Mouse (Mus musculus): ENCODE measurements around the gene Tenm3.

The Tenm3 gene

DNA sequence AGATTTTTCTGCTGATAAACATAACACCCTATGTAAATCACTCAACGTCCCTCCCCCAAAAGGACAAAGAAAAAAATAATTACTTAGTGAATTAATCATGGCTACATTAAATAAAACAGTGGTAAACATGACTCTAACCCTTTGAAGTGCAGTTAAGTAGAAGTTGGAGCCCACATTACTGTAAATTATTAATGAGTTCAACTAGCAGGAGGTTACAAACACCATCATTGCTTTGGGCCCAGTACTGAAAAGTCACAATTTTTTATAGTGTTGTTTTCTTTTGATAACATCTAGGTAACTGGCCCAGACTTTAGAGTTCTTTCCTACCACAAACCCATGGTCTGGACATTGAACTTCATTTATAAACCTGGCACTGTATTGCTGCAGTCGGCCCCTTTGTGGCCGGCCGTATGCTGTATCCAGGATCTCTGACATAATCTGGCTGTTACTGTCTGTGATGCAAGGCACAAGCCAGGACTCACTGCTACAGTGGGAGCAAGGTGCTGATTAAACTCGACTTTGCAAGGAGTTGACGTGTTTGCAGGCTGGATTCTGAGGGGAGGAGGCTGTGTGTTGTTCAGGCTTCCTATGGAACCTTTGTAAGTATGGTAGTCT lies 602.7 kb downstream of the Tenm3 start:
- no peak for DNase-seq

DNA sequence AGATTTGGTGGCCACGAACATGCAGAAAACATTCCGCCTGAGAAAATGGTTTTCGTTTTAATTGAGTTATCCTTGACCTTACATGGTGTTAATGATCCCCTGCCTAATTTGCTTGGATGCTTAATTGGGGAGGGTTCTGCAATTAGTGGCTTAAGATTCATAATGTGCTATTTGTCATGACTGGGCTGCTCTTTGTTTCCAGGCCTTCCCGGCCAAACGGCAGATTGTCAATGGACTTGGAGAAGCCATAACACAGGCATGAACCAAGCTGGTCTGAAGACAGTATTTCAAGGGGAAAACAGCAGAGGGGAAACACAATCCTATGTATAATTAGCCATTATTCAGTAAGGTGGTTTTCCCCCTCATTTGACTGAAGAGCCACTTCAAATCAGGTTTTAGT lies 606.8 kb downstream of the Tenm3 start:
- DNase-seq: no peak

DNA sequence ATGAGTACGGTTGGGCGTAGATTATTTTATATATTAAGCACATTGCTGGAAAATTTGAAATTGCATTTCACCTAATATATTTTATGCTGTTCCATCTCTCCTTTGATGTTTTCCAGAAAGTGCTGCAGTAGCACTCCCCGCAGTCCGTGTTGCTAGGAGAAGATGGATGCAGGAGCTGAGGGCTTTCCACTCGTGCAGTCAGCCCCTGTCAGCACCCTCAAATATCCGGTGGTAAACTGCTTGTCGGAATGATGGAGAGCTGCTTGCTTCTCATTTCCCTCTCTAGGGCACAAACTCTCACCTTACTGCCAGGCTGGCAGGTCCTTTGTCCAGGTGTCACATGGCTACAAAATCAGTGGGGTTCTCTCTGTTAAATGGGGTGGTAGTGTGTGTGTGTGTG lies 610.8 kb downstream of the Tenm3 start:
- DNase-seq: no peak

DNA sequence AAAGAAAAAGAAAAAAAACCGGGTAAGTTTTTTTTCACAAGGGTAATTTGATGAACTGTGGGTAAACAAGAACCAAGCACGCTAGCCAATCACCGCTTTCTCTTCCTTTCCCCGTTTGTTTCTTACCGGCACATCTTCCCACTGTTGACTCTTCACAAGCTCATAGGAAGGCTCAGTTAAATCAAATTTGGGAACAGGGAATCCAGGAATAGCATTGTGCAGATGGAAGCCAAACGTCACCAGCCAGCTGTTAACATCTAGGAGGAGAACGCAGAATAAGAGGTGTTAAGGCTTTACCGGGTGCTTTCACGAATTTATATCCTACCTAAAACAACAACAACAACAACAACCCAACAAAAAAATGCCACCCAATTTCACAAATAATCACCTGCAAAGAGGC lies 611.9 kb downstream of the Tenm3 start:
- no peak for DNase-seq

DNA sequence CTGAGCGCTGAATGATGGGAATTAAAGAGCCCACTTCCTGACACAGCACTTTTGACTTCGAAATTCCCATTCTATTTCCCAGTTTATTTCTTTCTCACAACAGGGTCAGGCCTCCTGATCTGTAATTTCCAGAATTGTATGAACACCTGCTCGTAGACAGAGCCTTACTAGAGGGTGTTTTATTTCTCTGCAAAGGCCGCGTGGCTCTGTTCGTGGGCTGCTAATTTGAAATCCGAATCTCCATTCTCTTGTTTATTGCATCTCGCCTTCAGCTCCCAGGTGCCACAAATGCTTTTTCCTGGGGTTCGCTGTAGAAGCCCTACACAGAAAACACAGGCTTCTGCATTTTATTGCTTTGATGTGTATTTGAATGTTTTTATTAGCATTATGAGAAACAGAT lies 612.4 kb downstream of the Tenm3 start:
- DNase-seq: no peak

DNA sequence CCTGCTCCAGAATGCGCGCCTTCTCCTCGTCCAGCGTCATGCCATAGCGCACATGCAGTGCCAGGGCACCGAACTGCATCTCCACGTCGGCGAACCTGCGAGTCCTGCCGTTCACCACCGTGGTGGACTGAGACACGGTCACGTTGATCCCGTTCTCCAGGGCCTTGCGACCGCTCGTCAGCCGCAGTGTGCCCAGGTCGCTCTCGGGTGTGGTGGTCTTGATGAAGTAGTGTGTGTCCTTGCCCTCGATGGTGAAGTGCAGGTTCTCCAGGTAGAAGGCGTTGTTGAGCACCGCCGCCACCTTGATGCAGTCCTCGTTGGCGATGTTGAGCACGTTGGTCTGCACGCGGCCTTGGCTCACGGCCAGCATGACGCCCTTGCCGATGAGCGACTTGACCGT lies 615.1 kb downstream of the Tenm3 start:
- no peak for DNase-seq

DNA sequence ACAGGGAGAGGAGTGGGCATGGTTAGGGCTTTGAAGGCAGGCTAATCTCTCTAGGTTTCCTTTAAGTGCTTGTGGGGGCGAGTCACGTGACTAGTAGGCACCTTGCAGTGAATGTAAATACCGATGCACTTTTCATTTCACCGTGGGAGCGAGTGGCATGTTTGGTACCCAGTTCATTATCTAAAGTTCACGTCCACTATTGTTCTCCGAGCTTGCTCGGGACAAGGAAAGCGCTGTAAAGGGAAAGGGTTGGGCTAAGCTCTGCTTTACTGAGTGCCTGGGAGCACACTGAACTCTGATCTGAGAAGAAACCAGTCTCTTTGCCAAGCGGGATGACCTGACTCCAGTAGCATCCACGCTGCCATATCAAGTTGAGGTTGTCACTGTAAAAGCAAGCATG lies 619.0 kb downstream of the Tenm3 start:
- DNase-seq: no peak

DNA sequence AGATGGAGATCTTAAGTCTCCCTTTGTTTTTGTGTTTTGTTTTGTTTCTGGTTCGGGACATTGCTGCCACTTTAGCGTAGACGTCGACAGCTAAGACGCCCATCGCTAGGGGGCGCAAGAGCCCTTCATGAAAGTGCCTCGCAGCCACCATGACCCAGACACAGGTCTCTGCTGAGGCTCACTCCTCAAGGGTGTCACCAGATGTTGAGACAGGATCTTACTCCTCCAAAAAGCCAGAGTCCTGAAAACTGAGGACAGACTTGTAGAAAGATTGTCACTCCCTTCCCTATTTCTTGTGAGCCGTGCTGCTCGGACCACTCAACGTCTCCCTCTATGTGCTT lies 621.4 kb downstream of the Tenm3 start:
- peak; percentile 86 for DNase-seq

DNA sequence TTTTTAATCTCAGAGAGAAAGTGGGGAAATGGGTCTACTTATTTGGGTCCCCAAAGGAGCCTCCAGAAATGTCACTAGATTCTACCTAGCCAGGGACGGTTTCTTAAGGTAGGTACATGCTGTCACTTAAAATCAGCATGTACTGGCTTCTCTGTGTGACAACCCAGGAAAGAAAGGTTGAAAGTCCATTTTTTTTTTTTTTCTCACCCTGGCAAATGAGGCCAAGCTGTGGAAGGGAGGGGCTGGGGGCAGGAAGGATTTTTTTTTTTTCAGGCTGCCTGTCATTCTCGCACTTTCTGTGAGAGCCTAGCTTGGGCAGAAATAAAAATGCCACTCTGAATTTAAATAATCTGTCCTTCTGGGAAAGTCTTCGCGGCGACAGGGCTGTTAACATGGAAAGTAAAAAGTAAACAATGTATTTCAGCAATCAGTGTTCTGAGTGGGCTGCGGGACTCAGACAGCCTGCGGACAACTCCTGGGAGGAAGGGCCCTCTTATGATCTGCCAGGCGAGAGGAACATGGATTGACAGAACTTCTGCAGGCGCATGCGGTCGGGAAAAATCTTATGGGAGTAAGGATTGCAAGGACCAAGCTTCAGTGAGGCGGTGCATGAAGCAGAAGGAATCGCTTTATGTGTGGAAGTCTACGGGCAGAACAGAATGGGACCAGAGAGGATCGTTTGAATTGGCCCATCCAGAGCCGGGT lies 621.9 kb downstream of the Tenm3 start:
- DNase-seq: no peak

DNA sequence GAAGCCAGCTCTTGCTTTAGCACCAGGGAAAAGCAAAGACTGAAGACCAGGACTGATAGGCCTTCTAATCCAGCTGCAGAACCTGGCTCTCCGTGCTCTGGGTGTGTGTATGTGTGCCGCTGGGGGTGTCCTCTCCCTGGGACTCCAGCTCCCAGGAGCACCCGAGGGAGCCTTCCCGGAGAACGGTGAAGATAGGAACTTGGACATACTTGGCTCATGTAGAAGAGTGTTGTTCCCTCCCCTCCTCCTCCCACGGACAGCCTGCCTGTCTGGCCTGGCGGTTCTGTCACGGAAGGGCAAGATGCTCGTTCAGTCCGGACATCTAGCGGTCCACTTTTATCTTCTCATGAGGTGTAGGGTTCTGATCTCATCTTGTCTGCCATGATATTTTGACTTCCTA lies 622.4 kb downstream of the Tenm3 start:
- DNase-seq: no peak

DNA sequence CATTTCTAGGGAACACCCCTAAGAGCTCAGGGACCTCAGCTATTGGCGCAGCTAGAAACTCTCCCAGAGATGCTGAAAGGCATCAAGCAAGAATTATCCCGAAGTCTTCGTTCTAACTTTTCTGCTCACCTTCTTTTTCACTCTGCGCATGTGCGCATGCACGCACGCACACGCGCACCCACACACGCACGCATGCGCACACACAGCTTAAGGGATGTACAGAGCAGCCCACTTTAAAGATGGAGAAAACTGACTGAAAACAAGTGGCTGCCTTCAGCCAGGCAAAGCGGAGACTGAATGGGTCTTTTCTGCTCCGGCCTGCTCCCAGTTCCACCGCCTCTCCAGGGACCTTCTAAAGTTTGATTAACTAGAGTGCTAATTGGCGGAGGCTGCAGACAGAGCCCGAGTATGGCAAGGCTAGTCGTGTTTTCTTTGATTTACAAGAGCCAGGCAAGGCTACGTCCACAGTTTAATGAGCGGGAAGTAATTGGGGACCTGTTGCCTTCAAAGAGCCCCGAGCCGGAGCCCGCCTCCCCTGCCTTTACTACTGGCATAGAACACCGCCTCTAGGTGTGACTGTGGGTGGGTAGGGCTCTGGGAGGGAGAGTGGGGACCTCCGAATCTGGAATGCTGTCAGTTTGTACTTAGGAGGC lies 623.1 kb downstream of the Tenm3 start:
- peak; percentile 43 for DNase-seq

DNA sequence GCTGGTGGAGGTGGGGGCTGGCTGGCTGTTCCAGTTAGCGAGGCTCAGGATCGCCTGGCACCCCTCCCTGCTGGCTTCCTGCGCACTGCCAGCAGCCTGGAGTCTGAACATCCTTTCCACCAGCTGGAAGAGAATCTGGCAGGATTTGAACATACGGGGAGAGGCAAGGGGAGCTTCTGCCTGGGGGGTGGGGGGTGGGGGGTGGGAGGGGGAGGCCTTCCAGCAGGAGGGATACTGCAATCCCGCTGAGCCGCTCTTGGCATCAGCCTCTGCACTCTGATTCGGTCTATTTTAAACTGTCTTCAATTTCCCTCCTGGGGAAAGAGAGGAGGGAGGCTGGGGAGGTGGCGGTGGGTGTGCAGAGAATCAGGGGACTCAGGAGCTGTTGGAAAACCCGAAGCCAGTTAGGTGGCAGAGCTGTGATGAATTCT lies 628.7 kb downstream of the Tenm3 start:
- DNase-seq: peak; percentile 72

DNA sequence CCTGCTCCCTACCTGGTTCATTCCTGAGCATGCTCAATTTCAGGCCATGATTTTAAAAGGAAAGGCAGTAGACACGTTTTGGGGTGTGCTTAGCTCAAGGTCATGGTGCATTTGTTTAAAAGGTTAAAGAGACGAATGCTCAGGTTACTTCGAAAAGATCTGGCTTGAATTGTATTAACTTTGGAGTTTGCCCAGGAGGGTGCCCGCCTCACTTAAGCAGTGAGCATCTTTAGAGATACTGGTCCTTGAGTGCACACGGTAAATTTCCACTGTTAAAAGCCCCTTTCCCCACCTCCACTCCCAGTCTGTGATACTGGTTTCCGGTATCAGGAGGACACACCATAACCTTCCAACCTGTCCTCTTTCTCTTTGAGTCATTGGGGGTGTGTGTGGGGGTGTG lies 629.4 kb downstream of the Tenm3 start:
- DNase-seq: no peak

DNA sequence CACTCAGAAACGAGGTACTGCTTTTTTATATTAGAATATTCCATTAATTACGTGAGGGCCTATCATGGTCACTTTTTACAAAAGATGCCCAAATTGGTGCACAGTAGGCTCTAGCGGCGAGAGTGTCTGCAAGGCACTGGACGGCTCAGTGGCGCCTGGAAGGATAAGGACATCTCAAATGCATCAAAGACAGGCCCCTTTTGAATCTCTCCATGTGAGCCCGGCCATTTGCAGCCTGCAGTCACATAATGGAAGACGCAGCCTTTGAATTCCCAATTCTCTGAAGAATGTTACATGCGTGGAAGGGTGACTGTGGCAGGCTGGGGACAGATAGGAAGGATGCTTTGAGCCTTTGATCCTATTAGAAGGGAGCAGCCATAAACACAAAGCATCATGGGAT lies 631.8 kb downstream of the Tenm3 start:
- DNase-seq: no peak

DNA sequence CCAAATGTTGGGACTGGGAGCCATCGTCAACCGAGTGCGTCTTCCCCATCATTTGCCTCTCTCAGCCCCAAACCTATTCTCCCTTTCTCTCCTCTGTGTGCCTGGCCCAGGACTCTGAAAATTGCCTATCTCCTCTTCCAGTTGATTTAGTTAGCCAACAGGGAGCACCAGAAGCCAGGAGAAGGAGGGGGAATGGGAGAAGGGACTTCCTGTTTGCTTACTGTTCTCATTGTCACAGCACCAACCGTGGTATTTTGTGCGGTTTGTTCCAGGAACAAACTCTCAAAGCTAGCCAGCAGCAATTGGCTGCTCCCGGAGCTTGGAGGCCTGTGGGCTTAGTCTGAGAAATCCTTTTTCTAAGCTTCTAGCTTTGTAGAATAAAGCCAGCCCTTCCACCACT lies 636.2 kb downstream of the Tenm3 start:
- DNase-seq: no peak

DNA sequence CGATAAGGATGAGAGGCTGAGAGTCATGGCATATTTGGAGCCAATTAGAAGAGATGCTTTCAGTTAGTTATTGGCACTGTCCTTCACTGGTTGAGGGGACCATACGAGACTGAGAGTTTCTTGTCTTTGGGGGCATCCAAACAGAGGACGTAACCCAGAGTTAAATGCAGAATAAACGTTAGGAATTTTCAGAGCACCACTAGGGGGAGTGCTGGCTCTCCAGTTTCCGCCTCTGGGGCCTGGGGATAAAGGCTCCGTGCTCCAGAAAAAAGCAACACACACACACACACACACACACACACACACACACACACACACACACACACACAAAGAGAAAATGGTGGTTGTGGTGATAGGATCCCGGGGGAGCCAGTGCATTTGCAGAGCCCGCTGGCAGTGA lies 636.8 kb downstream of the Tenm3 start:
- no peak for DNase-seq

DNA sequence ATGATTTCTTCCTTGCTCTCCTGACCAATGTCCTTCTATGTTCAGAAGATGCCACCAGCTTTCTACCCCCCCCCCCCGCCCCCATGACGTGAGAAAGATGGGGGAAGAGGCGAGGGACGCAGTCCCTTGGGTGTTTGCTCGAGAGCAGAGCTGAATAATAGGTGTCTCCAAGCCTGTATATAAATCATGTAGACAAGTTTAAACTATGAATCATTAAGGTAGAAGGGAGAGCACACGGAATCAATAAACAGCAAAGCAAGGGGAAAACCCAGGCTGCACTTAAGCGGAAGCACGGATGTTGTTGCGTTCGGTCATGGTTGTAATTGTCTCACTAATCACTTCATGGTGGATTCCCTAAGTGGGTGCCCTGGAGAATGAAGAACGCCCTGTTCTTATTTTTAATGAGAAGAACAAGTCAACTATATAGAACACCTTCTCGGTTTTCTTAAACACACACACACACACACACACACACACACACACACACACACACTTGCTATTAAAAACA lies 638.9 kb downstream of the Tenm3 start:
- DNase-seq: no peak

DNA sequence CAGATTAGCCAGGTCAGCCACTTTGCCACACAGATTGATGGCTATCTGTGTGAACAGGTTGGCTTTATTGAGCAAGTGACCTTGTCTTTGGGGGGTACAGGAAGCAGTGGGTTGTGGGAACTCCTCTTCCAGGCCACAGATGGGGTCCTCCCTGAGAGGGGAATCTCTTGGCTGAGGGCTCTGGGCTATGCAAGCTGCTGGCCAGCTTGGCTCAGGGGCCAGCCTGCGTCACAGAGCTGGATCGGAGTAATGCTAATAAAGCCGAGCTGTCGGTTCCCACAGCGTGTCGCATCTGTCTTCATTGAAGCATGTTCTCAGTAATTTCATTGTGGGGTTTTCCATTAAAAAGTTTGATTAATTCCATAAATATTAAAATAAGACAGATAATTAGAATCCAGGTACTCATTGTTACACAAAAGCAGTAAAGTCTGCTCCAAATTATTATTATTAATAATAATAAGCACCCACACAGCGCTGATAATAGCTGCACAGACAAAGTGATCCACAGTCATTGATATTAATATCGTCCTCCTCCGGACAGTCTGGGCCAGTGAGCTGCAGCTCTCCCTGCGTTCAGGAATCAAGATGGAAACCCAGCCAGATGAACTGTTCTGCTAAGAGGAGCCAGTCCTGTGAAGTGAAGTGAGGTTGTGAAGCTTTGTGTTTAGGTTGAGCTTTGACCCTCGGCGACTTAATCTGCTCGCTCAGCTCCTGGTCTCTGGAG lies 639.5 kb downstream of the Tenm3 start:
- no peak for DNase-seq

DNA sequence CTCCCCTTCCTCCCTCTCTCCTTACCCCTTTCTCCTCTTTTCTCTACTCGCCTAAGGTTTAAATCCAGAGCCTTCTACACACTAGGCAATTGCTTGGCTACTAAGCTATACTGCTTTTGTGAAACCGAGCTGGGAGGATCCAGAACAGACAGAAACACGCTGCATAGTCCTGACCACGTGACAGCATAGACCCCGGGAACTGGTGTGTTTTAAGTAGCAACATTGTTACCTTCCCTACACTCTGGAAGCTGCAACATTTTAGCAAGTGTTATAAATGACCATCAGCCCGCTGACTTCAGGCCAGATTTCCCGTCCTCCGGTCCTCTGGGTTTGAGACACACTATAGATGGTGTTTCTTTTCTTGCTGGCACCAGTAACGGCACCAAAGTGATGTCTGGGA lies 640.1 kb downstream of the Tenm3 start:
- no peak for DNase-seq

DNA sequence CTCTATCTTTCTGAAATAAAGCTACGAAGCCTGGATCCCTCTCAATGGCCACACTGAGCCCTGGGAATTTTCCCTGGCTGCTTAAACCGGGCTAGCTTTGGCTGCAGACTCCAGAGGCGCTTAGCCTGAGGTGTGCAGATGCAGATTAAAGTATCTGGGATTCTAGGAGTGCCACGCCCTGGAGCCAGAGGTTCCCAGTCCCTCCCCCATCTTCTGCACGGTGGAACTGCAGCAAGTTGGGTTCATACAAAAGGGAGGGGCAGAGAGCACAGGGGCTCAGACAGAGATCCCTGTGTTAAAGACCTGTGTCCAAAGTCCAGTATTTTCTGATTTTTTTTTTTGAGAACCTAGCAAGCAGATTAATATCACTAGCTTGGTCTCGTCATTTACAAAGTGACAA lies 640.6 kb downstream of the Tenm3 start:
- DNase-seq: no peak

DNA sequence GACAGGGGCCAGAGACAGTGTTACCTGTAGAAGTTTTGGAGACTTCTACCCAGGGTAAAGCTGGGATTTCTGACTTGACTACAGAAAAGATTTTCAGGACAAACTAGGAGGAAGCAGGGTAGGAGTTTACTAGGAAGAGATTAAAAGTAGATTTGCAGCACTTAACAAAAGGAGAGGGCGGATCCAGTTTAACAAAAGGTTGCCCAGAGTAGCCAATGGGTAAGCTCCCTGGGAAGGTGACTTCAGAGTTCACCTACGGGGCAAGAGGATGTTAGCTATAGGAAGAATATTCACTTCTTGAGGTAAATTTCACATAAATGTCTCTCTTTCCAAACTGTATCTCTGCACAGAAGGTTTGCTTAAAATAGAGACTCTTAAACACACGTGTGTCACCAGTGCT lies 641.1 kb downstream of the Tenm3 start:
- no peak for DNase-seq

DNA sequence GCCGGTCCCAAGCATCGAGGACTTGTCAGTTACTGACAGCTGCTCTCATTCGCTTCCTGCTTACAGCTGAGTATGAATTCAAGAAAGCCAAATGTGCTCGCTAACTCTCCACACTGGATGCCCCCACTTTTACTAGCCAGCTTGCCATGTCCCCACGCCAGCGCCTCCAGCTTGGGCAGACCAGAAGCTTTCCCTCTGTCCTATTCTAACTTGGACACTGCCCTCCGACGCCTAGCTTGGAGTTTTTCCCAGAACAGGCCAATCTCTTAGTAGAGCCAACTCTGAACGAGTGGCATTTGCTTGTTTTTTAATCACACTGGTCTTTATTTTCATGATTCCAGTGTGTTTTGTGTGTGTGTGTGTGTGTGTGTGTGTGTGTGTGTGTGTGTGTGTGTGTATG lies 644.6 kb downstream of the Tenm3 start:
- no peak for DNase-seq

DNA sequence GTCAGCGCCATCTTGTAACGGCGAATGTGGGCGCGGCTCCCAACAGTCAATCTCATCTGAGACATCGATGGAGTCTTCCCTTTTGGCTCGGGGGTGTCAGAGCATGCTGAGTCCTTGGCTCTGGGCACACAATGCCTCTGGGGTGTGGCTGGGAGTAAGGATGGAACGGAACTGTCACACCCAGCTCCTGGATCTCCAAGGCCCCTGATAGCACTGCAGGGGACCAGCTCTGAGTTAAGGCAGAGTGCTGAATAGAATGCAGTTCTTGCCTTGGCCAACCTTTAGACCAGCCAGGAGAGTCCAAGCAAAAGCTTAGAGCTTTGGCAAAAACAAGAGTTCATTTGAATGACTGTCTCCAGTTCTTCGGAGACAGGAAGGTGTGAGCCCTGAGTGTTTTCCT lies 647.8 kb downstream of the Tenm3 start:
- DNase-seq: no peak

DNA sequence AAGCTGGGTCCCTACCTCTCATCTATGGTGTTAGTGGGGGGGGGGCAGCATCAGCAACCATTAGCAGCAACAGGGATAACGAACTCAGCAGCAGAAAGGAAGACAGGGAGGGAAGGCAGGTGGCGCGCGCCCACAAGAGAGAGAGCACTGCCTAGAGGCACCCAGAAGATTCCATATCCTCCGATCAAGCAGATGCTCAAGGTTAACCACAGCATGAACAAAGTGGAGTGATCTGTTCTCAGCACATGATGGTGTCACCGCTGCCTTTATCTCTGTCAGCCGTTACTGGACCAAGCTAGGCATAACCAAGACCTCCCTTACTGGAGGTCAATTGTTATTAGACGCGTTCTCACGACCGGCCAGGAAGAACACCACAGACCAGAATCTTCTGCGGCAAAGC lies 655.2 kb downstream of the Tenm3 start:
- no peak for DNase-seq

Measured in right cerebral cortex, postnatal 25 days (tissue).